Mouse (Mus musculus): ENCODE data around the gene Gfer.

DNA sequence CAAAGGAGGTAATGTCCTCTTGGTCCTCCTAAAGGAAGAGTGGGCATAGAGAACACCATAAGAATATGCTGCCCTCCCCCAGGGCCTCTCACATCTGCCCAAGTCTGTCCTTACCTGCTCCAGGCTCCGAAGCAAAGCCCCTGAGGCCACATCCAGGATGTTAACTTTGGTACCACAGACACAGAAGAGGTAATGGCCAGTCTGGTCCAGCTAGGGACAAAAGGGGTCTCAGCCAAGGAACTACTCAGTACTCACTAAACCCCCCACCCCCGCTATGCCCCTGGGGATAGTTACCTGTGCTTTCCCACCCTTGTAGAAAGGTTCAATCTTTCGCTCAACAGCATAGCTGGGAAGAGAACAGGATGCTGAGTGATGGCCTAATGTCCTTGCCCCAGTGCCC, 9.9 kb upstream of the Gfer start:
- TF ChIP-seq POLR2A (IDR thresholded peaks at IDR 0.05; ENCODE audit: extremely low read depth, insufficient read depth, low read length) (no peak), CTCF (IDR thresholded peaks at IDR 0.05; ENCODE audit: extremely low read depth, insufficient read depth, low read length) (no peak)

Data from cortical plate, adult 2 months (tissue).